Mouse (Mus musculus) limb, embryonic 12.5 days (tissue): Measurements from ENCODE around the gene Gm960. TPM values are rescaled to one million over a fixed set of nuclear protein-coding genes. Genes with fewer than 3 reads are reported as not detected.

Experiments used
- ATAC-seq: fragments of 200-750 bp; cut with Nextera tagmentation; 2 replicates; pipeline ENCODE4 v1.8.0; 2017; ENCODE audit warnings: low read depth, moderate TSS enrichment; ENCODE audit not compliant: insufficient number of reproducible peaks, insufficient read depth, low FRiP score, low TSS enrichment
- H3K27ac ChIP-seq: fragments of 300-500 bp; sonication (generic); 2 replicates; pipeline ENCODE4 v1.5.1; 2016; ENCODE audit warnings: mild to moderate bottlenecking, moderate library complexity
- H3K27me3 ChIP-seq: fragments of 300-500 bp; sonication (generic); 2 replicates; pipeline ENCODE4 v1.6.1; 2016; ENCODE audit warnings: mild to moderate bottlenecking, moderate library complexity
- H3K36me3 ChIP-seq: fragments of 300-500 bp; sonication (generic); 2 replicates; pipeline ENCODE4 v1.6.1; 2016; ENCODE audit warnings: mild to moderate bottlenecking, moderate library complexity
- H3K4me1 ChIP-seq: fragments of 300-500 bp; sonication (generic); replicated peaks from 2 replicates; pipeline ENCODE4 v1.6.1; 2016
- H3K4me2 ChIP-seq: fragments of 300-500 bp; sonication (generic); 2 replicates; pipeline ENCODE4 v1.6.1; 2016; ENCODE audit warnings: mild to moderate bottlenecking, moderate library complexity
- H3K4me3 ChIP-seq: fragments of 300-500 bp; sonication (generic); replicated peaks from 2 replicates; pipeline ENCODE4 v1.5.1; 2016; ENCODE audit warnings: mild to moderate bottlenecking
- H3K9ac ChIP-seq: fragments of 300-500 bp; sonication (generic); replicated peaks from 2 replicates; pipeline ENCODE4 v1.6.1; 2016; ENCODE audit warnings: mild to moderate bottlenecking, moderate library complexity
- H3K9me3 ChIP-seq: fragments of 300-500 bp; sonication (generic); 2 replicates; pipeline ENCODE4 v1.6.1; 2016; ENCODE audit warnings: mild to moderate bottlenecking, moderate library complexity
- WGBS: fragments of 180-500 bp; shearing (Covaris S2); methylation state at CpG from one replicate; pipeline ENCODE4 v1.1.7; 2016; 5-methylcytosine and 5-hydroxymethylcytosine counted together
- polyA plus RNA-seq: library from polyadenylated mRNA; unstranded; fragments of >200 nt; fragmentation: Nextera tagmentation; extraction: Ambion mirVana; gene quantifications from 2 replicates; pipeline ENCODE4 v1.2.1, GENCODE M21; 2016

Gene Gm960
- polyA plus RNA-seq, 1 experiment from 2014 or later, result 6.9 TPM

- Histone ChIP-seq H3K27me3 (no peaks in the 10 kb centered on the region), H3K4me1 (peaks cover 28% of the 10 kb centered on the region), H3K9me3 (no peaks in the 10 kb centered on the region), H3K9ac (0 out of 2 replicates have a peak overlapping the region, but pooled peaks have one; percentile 94), H3K4me3 (no peak overlapping the region; the same call in 1 of the 2 replicates), H3K27ac (no peak overlapping the region), H3K36me3 (peaks cover 43% of the 10 kb centered on the region), H3K4me2 (0 out of 2 replicates have a peak overlapping the region, but pooled peaks have one; percentile 82)
- 94% methylated on average over 12 of the region's 12 CpGs for WGBS
- no peak for ATAC-seq
These were observed 74.5 kb downstream of the Gm960 start for GRCm38 (mm10) chr19:4624006-4624405.

- no peak overlapping the region for H3K9ac ChIP-seq
- ATAC-seq, result no peak
- H3K4me2 ChIP-seq, result no peak overlapping the region
- no peaks in the 10 kb centered on the region for H3K27me3 ChIP-seq
- peaks cover 29% of the 10 kb centered on the region for H3K4me1 ChIP-seq
- peaks cover 43% of the 10 kb centered on the region for H3K36me3 ChIP-seq
- no peaks in the 10 kb centered on the region for H3K9me3 ChIP-seq
- no peak overlapping the region for H3K27ac ChIP-seq
- H3K4me3 ChIP-seq, result no peak overlapping the region
- 93% methylated on average over 9 of the region's 9 CpGs for WGBS
These were observed 75.0 kb downstream of the Gm960 start for GRCm38 (mm10) chr19:4623419-4623818.

GRCm38 (mm10) chr19:4622780-4623179 is 75.7 kb downstream of the Gm960 start:
- WGBS, result 85% methylated on average over 5 of the region's 5 CpGs
- H3K9me3 ChIP-seq, result no peaks in the 10 kb centered on the region
- H3K4me1 ChIP-seq, result peaks cover 25% of the 10 kb centered on the region
- no peak for ATAC-seq
- no peak overlapping the region for H3K27ac ChIP-seq
- H3K9ac ChIP-seq, result no peak overlapping the region
- no peaks in the 10 kb centered on the region for H3K27me3 ChIP-seq
- no peak overlapping the region for H3K4me3 ChIP-seq
- H3K4me2 ChIP-seq, result no peak overlapping the region
- H3K36me3 ChIP-seq, result peaks cover 43% of the 10 kb centered on the region

- H3K9ac ChIP-seq, result no peak overlapping the region
- H3K4me3 ChIP-seq, result no peak overlapping the region
- no peak overlapping the region for H3K27ac ChIP-seq
- no peak for ATAC-seq
- 88% methylated on average over 7 of the region's 7 CpGs for WGBS
- H3K4me2 ChIP-seq, result no peak overlapping the region
- no peaks in the 10 kb centered on the region for H3K9me3 ChIP-seq
- H3K4me1 ChIP-seq, result peaks cover 22% of the 10 kb centered on the region
- peaks cover 43% of the 10 kb centered on the region for H3K36me3 ChIP-seq
- no peaks in the 10 kb centered on the region for H3K27me3 ChIP-seq
These were observed 77.7 kb downstream of the Gm960 start for GRCm38 (mm10) chr19:4620721-4621120.

- ATAC-seq, result no peak
- Histone ChIP-seq H3K4me3 (no peak overlapping the region), H3K27ac (no peak overlapping the region), H3K9ac (no peak overlapping the region; the same call in 1 of the 2 replicates), H3K4me1 (peaks cover 21% of the 10 kb centered on the region), H3K36me3 (peaks cover 43% of the 10 kb centered on the region), H3K27me3 (no peaks in the 10 kb centered on the region), H3K9me3 (no peaks in the 10 kb centered on the region), H3K4me2 (no peak overlapping the region)
- WGBS, result 85% methylated on average over 10 of the region's 10 CpGs
These were observed 79.0 kb downstream of the Gm960 start for GRCm38 (mm10) chr19:4619461-4619860.

GRCm38 (mm10) chr19:4618183-4618582 is 80.3 kb downstream of the Gm960 start:
- Histone ChIP-seq H3K4me3 (no peak overlapping the region), H3K9me3 (no peaks in the 10 kb centered on the region), H3K27me3 (no peaks in the 10 kb centered on the region), H3K4me1 (peaks cover 27% of the 10 kb centered on the region), H3K27ac (no peak overlapping the region), H3K9ac (no peak overlapping the region), H3K36me3 (peaks cover 45% of the 10 kb centered on the region), H3K4me2 (no peak overlapping the region)
- 44% methylated on average over 18 of the region's 18 CpGs for WGBS
- no peak for ATAC-seq

GRCm38 (mm10) chr19:4616546-4616945 is 81.9 kb downstream of the Gm960 start:
- ATAC-seq, result no peak
- 34% methylated on average over 4 of the region's 4 CpGs for WGBS
- H3K4me2 ChIP-seq, result peak overlapping the region; percentile 76

GRCm38 (mm10) chr19:4615151-4616093 is 83.0 kb downstream of the Gm960 start, which contains the start of gene Lrfn4:
Gene Lrfn4 (minus strand): TSS chr19:4615667.
- under 1% methylated on average over 78 of the region's 87 CpGs for WGBS
- Histone ChIP-seq H3K9ac (peak within 1 kb of the TSS; percentile 97), H3K4me1 (peaks cover 36% of the 10 kb centered on the region), H3K36me3 (peaks cover 45% of the 10 kb centered on the region), H3K27ac (peak within 1 kb of the TSS; percentile 94), H3K9me3 (no peaks in the 10 kb centered on the region), H3K4me2 (peak within 1 kb of the TSS; percentile 76), H3K4me3 (peak within 1 kb of the TSS; percentile 93), H3K27me3 (no peaks in the 10 kb centered on the region)
- ATAC-seq, result peak; percentile 92

More at GRCm38 (mm10) chr19:4616546-4616945, 81.9 kb downstream of the Gm960 start:
- Histone ChIP-seq H3K36me3 (peaks cover 45% of the 10 kb centered on the region), H3K4me3 (peak overlapping the region; percentile 93), H3K4me1 (peaks cover 36% of the 10 kb centered on the region), H3K9me3 (no peaks in the 10 kb centered on the region), H3K9ac (0 out of 2 replicates have a peak overlapping the region, but pooled peaks have one; percentile 23), H3K27me3 (no peaks in the 10 kb centered on the region), H3K27ac (peak overlapping the region; percentile 78)

GRCm38 (mm10) chr19:4614305-4615150 is 83.9 kb downstream of the Gm960 start:
- peaks cover 40% of the 10 kb centered on the region for H3K36me3 ChIP-seq

GRCm38 (mm10) chr19:4613464-4614304 is 84.8 kb downstream of the Gm960 start:
- Histone ChIP-seq H3K4me3 (peak overlapping the region; percentile 93), H3K36me3 (peaks cover 40% of the 10 kb centered on the region), H3K27me3 (no peaks in the 10 kb centered on the region), H3K27ac (peak overlapping the region; percentile 94; the same call in 1 of the 2 replicates), H3K9ac (peak overlapping the region; percentile 97), H3K4me2 (peak overlapping the region; percentile 76), H3K4me1 (peaks cover 36% of the 10 kb centered on the region), H3K9me3 (no peaks in the 10 kb centered on the region)
- WGBS, result 89% methylated on average over 33 of the region's 33 CpGs
- no peak for ATAC-seq

More at GRCm38 (mm10) chr19:4614305-4615150, 83.9 kb downstream of the Gm960 start:
- peak overlapping the region; percentile 76 for H3K4me2 ChIP-seq
- H3K9me3 ChIP-seq, result no peaks in the 10 kb centered on the region
- peak overlapping the region; percentile 93 for H3K4me3 ChIP-seq
- peak overlapping the region; percentile 97 for H3K9ac ChIP-seq
- H3K27ac ChIP-seq, result peak overlapping the region; percentile 94
- 17% methylated on average over 47 of the region's 49 CpGs for WGBS
- peaks cover 36% of the 10 kb centered on the region for H3K4me1 ChIP-seq
- H3K27me3 ChIP-seq, result no peaks in the 10 kb centered on the region
- ATAC-seq, result no peak
